Mouse (Mus musculus) MEL (cell line): ENCODE data around the gene Slc25a21.

Experiments used
- CTCF ChIP-seq, 3 experiments: IDR thresholded peaks in 2 of 3; conservative IDR thresholded peaks in 1 of 3; 2 replicates each; pipeline ENCODE4 v1.5.1; 2011 to 2012; ENCODE audit warnings: low read length in 3 of 3, low read depth in 2 of 3, mild to moderate bottlenecking in 2 of 3, improper control_type of control experiment in 1 of 3, inconsistent platforms in 1 of 3, mixed read lengths in 1 of 3, moderate library complexity in 1 of 3; ENCODE audit not compliant: control insufficient read depth in 1 of 3, insufficient read depth in 1 of 3, poor library complexity in 1 of 3, severe bottlenecking in 1 of 3
- EP300 ChIP-seq, 2 experiments: IDR thresholded peaks; 2 replicates each; pipeline ENCODE4 v1.6.1; 2011; ENCODE audit warnings: improper control_type of control experiment in 2 of 2, low read length in 2 of 2, low read depth in 1 of 2, mild to moderate bottlenecking in 1 of 2
- MAX ChIP-seq: IDR thresholded peaks from 2 replicates; pipeline ENCODE4 v1.6.1; 2011; ENCODE audit warnings: low read length, improper control_type of control experiment
- MAZ ChIP-seq: IDR thresholded peaks from 2 replicates; pipeline ENCODE4 v1.6.1; 2012; ENCODE audit warnings: low read depth, mild to moderate bottlenecking, inconsistent platforms, low read length, improper control_type of control experiment
- MXI1 ChIP-seq: IDR thresholded peaks from 2 replicates; pipeline ENCODE4 v1.6.1; 2011; ENCODE audit warnings: mild to moderate bottlenecking, low read depth, low read length, improper control_type of control experiment
- NRF1 ChIP-seq: IDR thresholded peaks from 2 replicates; pipeline ENCODE4 v1.6.1; 2014; ENCODE audit warnings: low read depth, mild to moderate bottlenecking, inconsistent platforms, low read length, improper control_type of control experiment, moderate library complexity; ENCODE audit not compliant: poor library complexity, insufficient read depth, severe bottlenecking
- POLR2A ChIP-seq, 2 experiments: IDR thresholded peaks; 2 replicates each; pipeline ENCODE4 v1.6.1; 2011 to 2012; ENCODE audit warnings: low read length in 2 of 2, mild to moderate bottlenecking in 2 of 2, control low read depth in 1 of 2, improper control_type of control experiment in 1 of 2, low read depth in 1 of 2, moderate library complexity in 1 of 2; ENCODE audit not compliant: control insufficient read depth in 1 of 2, insufficient read depth in 1 of 2, poor library complexity in 1 of 2
- RCOR1 ChIP-seq: IDR thresholded peaks from 2 replicates; pipeline ENCODE4 v1.6.1; 2012; ENCODE audit warnings: low read depth, mild to moderate bottlenecking, inconsistent platforms, low read length, improper control_type of control experiment
- SMC3 ChIP-seq: IDR thresholded peaks from 2 replicates; pipeline ENCODE4 v1.6.1; 2011; ENCODE audit warnings: low read depth, low read length, improper control_type of control experiment
- TAL1 ChIP-seq: IDR thresholded peaks from 2 replicates; pipeline ENCODE4 v1.6.1; 2012; ENCODE audit warnings: mild to moderate bottlenecking, inconsistent platforms, low read length, moderate library complexity, mixed read lengths
- USF2 ChIP-seq, 2 experiments: IDR thresholded peaks; 2 replicates each; pipeline ENCODE4 v1.6.1; 2011 to 2012; ENCODE audit warnings: improper control_type of control experiment in 2 of 2, low read length in 2 of 2, borderline replicate concordance in 1 of 2, inconsistent platforms in 1 of 2, low read depth in 1 of 2, mild to moderate bottlenecking in 1 of 2; ENCODE audit not compliant: insufficient read depth in 1 of 2

GRCm38 (mm10) chr12:56694936-56695335 is 502.3 kb downstream of the Slc25a21 start:
- no peak for TF ChIP-seq USF2 (IDR thresholded peaks at IDR 0.05; ENCODE audit: borderline replicate concordance in 1 of 2, insufficient read depth in 1 of 2, low read depth in 1 of 2, low read length in 2 of 2)
- no peak for TF ChIP-seq EP300 (IDR thresholded peaks at IDR 0.05; ENCODE audit: low read depth in 1 of 2, low read length in 2 of 2)
- TF ChIP-seq CTCF (IDR thresholded peaks at IDR 0.05 in 2 of 3, conservative IDR thresholded peaks at IDR 0.05 in 1 of 3; ENCODE audit: control insufficient read depth in 1 of 3, insufficient read depth in 1 of 3, low read depth in 2 of 3, low read length in 3 of 3, poor library complexity in 1 of 3, severe bottlenecking in 1 of 3): no peak
- no peak for TF ChIP-seq NRF1
- TF ChIP-seq POLR2A (IDR thresholded peaks at IDR 0.05; ENCODE audit: control insufficient read depth in 1 of 2, insufficient read depth in 1 of 2, low read depth in 1 of 2, low read length in 2 of 2, poor library complexity in 1 of 2): no peak
- TF ChIP-seq TAL1: no peak
- TF ChIP-seq MAZ: no peak
- no peak for TF ChIP-seq MXI1
- no peak for TF ChIP-seq MAX
- no peak for TF ChIP-seq RCOR1
- TF ChIP-seq SMC3: no peak
